Mouse (Mus musculus): Measurements from ENCODE around the gene Hmgn1.
"Not testable (repeated sequence)": the region's sequence is repeated elsewhere in the genome, so short reads cannot be mapped to it uniquely, and the experiment has no call there.

Hmgn1 gene

GRCm38 (mm10) chr16:96120022-96120623 lies 7.4 kb downstream of the Hmgn1 start:
- DNase-seq: no peak

DNA sequence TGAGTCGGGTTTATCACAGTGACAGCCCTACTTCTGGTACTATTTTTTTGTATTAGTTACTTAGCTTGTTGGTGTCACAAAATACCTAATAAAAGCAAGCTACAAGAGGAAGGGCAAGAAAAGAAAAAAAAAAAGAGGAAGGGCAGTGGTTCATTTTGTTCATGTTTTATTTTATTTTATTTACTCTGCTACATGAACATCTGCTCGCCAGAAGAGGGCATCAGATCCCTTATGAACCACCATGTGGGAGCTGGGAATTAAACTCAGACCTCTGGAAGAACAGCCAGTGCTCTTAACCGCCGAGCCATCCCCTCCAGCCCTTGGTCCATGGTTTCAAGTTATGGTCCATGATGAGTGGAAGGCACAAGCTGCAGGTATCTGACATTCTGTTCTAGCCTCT lies 12.8 kb downstream of the Hmgn1 start:
- DNase-seq: no peak

- DNase-seq: no peak
These were observed 14.8 kb downstream of the Hmgn1 start for GRCm38 (mm10) chr16:96112769-96113168.

DNA sequence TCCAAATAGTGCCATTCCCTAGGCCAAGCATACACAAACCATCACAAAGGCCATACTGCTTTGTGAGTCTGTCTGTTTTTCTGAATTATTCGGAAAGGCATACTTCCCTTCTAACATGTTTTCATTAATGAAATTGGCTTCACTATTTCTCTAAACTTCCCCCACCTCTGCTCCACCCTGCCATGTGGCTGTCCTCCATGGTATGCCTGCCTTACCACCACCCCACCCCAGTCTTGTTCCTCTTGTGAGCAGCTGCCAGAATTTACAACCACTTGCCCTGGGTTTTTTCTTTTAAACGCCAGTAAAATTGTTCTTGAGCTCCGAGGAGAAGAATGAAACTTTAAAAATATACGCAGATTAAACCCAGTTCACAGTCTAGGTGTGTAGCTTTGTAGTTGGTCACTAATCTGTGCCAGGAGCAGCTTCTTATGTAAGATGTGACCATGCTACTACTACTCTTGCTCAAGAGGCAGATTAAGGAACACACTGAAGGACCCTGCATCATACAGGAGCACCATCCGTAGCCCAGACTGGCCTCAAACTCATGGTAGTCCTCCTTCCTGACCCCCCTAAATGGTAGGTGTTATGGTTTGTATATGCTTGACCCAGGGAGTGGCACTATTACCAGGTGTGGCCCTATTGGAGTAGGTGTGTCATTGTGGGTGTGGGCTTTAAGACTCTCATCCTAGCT lies 16.7 kb downstream of the Hmgn1 start:
- DNase-seq: no peak

DNA sequence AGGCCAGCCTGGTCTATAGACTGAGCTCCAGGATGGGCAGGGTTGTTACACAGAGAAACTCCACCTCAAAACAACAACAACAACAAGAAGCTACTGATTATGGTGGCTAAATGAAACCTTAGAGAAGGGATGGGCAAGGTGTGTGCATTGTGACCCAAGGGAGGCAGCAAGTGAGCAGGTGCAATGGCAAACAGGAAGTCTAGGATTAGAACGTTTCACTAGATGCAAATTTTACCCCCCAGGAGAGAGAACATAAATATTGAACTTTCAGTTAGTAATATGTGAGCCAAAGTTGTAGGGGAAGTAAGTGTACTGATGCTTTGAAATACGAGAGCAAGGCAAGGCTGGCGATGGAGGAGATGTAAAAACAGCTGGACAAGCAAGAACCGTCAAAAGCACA lies 17.9 kb downstream of the Hmgn1 start:
- no peak for DNase-seq

DNA sequence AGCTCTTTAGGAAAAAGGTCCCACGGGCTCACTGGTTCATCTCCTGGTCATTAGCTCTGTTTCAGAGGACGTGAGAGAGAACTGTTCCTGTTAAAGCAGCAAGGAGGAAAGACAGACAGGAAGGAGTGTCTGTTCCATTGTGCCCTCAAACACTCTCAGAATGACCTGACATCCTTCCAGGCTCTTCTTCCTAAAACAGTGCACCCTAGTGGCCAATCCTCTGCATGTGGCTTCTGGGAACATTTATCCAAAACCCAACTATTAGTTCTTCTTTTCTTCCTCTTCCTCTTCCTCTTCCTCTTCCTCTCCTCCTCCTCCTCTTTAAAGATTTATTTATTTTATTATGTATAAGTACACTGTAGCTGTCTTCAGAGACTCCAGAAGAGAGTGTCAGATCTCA lies 24.5 kb downstream of the Hmgn1 start:
- peak; percentile 56 for DNase-seq

DNA sequence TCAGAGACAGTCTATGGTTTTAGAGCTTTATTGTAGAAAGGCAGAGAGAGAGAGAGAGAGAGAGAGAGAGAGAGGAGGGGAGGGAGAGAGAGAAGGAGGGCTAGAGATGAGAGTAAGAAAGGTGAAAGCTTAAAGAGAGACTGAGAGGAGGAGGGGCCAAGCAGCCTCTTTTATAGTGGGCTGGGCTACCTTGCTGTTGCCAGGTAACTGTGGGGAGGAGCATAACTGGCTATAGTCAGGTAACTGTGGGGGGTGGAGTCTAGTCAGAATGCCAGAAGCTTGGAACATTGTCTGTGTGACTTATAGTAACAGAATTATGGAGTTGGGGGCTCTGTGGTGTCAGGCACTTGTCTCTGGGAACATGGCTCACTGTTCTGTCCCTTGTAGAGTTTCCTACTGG lies 29.7 kb downstream of the Hmgn1 start:
- not testable (repeated sequence) for DNase-seq

DNA sequence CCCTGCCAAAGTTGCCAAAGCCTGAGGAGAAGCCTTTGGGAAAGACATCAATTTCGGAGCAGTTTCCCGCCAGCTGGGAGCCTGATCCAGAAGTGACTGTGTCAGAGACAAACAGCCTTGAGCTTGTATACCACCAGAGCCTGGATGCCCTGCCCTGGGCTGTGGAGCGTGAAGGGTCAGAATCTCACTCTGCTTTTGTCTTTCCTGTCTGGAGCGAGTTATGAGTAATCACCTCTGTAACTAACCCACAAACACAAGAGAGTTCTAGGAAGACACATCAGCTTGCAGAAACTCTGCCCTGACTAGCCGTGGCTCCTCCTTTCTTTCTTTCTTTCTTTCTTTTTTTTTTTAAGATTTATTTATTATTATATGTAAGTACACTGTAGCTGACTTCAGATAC lies 31.6 kb downstream of the Hmgn1 start:
- no peak for DNase-seq

DNA sequence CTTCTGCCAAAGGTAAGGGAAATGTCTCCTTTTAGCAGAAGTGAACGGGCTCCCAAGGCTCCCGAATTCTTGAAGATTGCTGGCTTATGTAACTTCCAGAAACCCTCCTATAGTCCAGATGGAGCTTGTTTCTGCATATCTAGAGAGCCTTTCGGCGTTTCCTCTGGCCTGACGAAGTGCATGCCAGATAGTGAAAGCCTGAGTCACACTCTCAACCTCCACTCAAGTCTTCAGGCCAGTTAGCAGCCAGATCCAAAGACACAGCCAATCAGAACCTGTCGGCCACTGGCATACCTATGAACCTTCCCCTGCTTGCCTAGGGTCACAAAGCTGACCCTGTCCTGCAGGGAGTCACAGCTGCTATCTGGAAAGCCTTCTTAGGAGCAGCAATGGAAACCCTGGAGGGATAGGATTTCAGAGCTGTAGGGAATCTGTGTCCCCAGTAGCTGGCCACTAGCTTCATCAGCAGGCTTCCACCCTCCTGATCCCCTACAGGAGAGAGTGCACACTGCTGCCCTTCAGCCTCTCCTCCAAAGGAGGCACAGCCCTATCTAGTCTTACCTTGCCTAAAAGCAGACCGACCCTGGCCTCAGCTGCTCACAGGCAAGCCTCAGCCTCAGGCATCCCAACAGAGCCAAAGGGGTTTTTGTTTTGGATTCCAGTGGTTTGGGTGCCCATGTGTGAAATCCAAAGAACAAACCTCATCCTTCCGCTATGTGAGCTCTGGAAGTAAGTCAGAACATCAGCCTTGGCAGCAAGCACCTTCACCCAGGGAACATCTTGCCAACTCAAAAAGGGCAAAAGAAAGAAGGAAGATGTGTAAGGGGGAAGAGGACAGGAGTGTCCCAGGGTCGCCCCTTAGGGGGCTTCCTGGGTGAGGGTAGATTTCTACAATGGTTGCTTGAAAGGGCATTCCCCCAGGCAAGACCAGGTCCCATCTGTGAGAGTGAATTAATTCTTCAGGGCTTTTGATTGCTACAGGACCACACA lies 35.7 kb downstream of the Hmgn1 start:
- DNase-seq: peak; percentile 12

DNA sequence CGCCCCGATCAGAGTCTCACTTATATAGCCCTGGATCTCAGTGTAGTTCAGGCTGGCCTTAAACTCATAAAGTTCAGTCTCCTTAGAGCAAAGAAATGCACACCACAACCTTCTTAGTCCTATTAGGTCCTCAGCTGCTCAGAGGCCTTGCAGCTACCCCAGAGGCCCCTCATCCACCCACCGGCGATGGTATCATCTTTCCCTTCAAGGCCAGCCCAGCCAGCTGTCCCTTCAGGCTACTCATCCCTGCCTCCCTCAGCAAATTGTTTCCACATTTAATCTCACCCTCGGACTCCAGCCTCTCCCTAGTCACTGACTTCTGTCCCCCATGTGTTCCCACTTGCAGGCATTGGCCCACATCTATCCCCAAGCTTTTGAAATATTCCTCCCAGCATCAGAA lies 39.4 kb downstream of the Hmgn1 start:
- DNase-seq: no peak

DNA sequence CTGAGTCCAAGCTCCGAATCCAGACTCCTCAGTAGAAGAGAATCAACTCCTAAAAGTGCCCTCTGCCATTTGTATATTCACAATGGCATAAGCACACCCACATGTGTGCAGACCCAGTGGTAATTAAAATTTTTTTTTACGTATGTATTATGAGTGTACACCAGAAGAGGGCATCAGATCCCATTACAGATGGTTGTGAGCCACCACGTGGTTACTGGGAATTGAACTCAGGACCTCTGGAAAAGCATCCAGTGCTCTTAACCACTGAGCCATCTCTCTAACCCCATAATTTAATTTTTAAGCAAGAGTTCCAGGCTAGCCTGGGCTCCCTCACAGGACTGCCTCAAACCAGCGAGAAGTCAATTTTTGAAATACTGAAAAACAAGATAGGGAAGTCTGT lies 40.1 kb downstream of the Hmgn1 start:
- no peak for DNase-seq

GRCm38 (mm10) chr16:96087001-96087400 lies 40.5 kb downstream of the Hmgn1 start:
- DNase-seq: no peak

GRCm38 (mm10) chr16:96085597-96085996 lies 41.9 kb downstream of the Hmgn1 start:
- no peak for DNase-seq

- no peak for DNase-seq
These were observed 44.3 kb downstream of the Hmgn1 start for GRCm38 (mm10) chr16:96083179-96083646.

DNA sequence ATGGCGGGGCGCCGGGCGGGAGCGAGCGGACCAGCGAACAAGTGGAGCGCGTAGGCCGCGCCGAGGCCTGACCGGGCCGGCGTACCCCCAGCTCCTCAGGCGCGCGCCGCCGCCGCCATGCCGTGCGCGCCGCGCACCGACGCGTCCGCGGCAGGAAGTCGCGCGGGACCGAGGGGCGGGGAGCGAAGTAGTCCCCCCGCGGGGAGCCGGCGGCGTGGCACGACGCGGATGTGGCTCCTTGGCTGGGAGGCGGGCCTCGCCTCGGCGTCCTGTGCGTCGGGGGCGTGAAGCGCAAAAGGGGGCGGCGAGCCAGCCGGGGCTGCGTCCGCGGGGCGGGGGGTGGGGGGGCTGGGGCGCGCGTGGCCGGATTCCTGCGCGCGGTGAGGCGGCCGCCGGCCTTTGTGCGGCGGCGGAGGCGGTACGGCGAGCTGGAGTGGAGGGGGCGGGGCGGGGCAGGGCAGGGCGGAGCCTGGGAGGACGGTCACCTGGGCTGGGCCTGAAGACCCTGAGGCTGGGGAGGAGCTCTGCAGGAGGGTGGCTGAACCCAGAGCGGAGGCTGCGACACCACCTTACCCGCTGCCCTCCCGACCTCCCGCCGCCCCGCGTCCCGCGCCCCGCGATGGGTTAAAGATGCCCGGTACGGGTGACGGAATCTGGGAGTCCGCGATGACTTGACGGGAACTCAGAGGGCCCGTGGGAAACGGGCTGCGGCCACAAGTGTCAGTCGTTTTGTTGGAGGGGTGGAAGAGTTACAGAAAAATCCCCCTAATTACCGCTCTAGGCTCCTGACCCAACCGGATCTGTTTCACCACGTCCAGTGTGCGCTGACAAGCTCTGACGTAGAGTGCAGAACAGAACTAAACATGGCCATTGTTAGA lies 45.0 kb downstream of the Hmgn1 start, which contains the start of gene Brwd1:
Brwd1 (minus strand) TSS at position 226 of the 878 bp plus-strand sequence.
- DNase-seq: peak; percentile 96

DNA sequence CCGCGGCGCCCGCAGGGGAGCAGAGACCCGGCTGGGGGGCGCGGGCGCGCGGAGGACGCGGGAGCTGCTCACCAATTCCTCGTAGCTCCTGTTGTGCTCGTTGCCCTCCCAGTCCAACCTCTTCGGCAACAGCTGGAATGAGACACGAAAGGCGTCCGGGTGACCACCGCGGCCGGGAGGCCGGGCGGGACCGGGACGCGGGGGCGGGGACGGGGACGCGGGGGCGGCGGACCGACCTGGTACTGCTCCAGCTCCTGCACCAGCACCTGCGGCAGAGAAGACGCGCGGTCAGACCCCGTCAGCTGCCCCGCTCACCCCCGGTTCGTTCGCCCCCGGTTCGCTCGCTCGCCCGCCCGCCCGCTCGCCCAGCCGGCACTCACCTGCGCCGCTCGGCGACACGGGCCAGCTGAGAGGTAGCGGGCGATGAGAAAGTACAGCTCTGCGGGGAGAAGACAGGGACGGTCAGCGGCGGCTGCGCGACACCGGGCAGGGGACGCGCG lies 45.7 kb downstream of the Hmgn1 start:
- no peak for DNase-seq

- DNase-seq: peak; percentile 92
These were observed 46.2 kb downstream of the Hmgn1 start for GRCm38 (mm10) chr16:96081331-96081730.

DNA sequence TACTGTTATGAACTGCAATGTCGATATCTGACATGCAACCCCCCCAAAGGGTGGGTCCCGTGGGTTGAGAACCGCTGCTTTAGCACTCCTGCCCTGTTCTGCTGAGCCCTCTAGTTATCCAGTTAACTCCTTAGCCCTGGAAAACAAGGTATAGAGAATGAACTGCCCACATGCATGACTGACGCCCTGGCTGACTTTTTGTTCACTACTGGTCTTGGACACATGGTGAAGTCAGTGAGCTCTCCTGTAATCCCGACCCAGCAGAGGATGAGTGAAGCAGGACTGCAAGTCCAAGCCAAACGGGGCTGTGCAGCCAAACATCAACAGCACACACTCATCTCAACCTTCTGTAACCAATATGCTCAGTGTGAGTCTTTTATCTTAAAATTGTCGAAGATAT lies 47.0 kb downstream of the Hmgn1 start:
- DNase-seq: no peak
